Mouse (Mus musculus) embryonic fibroblast, embryonic 13.5 days (primary cell): ENCODE measurements around the gene Trim14.

ENCODE experiments used
- CTCF ChIP-seq: IDR thresholded peaks from 2 replicates; pipeline ENCODE4 v1.5.1; 2011; ENCODE audit warnings: mild to moderate bottlenecking, control low read depth, low read length, moderate library complexity, borderline replicate concordance; ENCODE audit not compliant: insufficient read depth
- POLR2A ChIP-seq: IDR thresholded peaks from 2 replicates; pipeline ENCODE4 v1.6.1; 2011; ENCODE audit warnings: low read depth, mild to moderate bottlenecking, control low read depth, low read length, moderate library complexity

GRCm38 (mm10) chr4:46479081-46479480, 56.9 kb downstream of the Trim14 start:
- TF ChIP-seq POLR2A (no peak), CTCF (no peak)
